Mouse (Mus musculus): ENCODE data around the gene Vmn2r117. TPM values are rescaled to one million over a fixed set of nuclear protein-coding genes. Genes with fewer than 3 reads are reported as not detected.
"Not testable (repeated sequence)": the region's sequence is repeated elsewhere in the genome, so short reads cannot be mapped to it uniquely, and the experiment has no call there.

Vmn2r117 gene
- not detected in 2 replicates for polyA plus RNA-seq (2016; fragmentation: Nextera tagmentation; extraction: Ambion mirVana)

DNA sequence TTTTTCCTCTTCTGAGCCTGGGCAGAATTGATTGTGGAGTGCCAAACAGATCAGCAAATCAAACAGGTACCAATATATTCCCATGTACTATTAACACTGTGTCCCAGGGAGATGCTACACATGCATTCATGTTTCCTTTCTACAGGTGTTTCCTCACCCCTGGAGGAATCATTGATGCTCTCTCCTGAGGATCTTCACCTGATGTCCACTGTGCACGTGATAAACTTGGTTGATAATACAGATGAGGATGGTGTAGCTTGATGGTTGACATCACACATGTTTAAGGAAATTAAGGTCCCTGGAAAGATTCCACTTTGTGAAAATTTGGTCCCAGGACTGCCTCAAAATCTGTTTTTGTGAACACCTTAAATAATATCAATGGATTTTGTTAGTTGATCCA, at the start of gene Vmn2r117:
Gene Vmn2r117, minus strand, starts transcription at position 101 of the 400 bp plus-strand sequence.
- H3K4me3 ChIP-seq; H3K9ac ChIP-seq; ATAC-seq (ENCODE audit: insufficient number of reproducible peaks, insufficient read depth, low FRiP score, low TSS enrichment); H3K4me1 ChIP-seq; H3K36me3 ChIP-seq; H3K27ac ChIP-seq; H3K9me3 ChIP-seq; H3K4me2 ChIP-seq (replicated peaks); H3K27me3 ChIP-seq: not testable (repeated sequence)
- WGBS, result 57% methylated on average over 1 of the region's 1 CpGs

DNA sequence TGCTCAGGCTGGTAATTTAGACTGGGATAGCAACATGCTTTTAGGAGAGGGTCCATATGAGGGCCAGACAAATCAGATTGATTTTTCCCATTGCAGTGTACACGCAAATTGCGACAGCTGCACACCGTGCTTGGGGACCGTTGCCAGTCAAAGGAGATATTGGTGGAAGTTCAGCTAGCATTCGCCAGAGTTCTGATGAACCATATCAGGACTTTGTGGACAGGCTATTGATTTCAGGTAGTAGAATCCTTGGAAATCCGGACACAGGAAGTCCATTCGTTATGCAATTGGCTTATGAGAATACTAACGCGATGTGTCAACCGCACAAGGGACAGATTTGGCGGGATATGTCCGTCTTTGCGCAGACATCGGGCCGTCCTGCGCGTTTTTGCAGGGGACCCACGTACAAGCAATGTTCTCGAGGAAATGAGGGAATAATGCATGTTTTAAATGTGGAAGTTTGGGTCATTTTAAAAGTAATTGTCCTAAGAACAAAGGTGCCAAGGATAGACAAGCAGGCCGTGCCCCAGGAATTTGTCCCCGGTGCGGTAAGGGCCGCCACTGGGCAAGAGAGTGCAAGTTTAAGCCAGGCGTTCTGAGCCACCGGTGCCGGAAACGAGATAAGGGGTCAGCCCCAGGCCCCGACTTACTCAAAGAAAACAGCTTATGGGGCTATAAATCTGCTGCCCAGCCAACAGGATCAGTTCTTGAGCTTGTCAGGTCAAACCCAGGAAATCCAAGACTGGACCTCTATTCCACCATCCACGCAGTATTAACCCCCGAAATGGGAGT, 43.6 kb upstream of the Vmn2r117 start:
- ATAC-seq (ENCODE audit: insufficient number of reproducible peaks, insufficient read depth, low FRiP score, low TSS enrichment); H3K9ac ChIP-seq; H3K27me3 ChIP-seq; H3K4me1 ChIP-seq; H3K4me3 ChIP-seq; H3K4me2 ChIP-seq (replicated peaks); H3K36me3 ChIP-seq; H3K9me3 ChIP-seq; H3K27ac ChIP-seq: not testable (repeated sequence)
- 73% methylated on average over 30 of the region's 30 CpGs for WGBS

- Histone ChIP-seq H3K27ac (no peak overlapping the region), H3K27me3 (no peaks in the 10 kb centered on the region), H3K36me3 (no peaks in the 10 kb centered on the region), H3K4me3 (no peak overlapping the region), H3K4me2 (replicated peaks) (no peak overlapping the region), H3K9me3 (peaks cover 4% of the 10 kb centered on the region; the same call in 1 of the 2 replicates), H3K9ac (no peak overlapping the region), H3K4me1 (no peaks in the 10 kb centered on the region)
- 69% methylated on average over 2 of the region's 2 CpGs for WGBS
- ATAC-seq (ENCODE audit: insufficient number of reproducible peaks, insufficient read depth, low FRiP score, low TSS enrichment), result peak; percentile 77; the same call in 1 of the 2 replicates
Measured at GRCm38 (mm10) chr17:23518701-23519423, 39.4 kb upstream of the Vmn2r117 start.

GRCm38 (mm10) chr17:23433150-23433679, 46.3 kb downstream of the Vmn2r117 start:
- ATAC-seq (ENCODE audit: insufficient number of reproducible peaks, insufficient read depth, low FRiP score, low TSS enrichment), result peak; percentile 60; the same call in 1 of the 2 replicates
- no peak overlapping the region for H3K4me2 ChIP-seq (replicated peaks)
- H3K4me3 ChIP-seq, result no peak overlapping the region
- H3K4me1 ChIP-seq, result no peaks in the 10 kb centered on the region
- H3K9ac ChIP-seq, result no peak overlapping the region
- peaks cover 4% of the 10 kb centered on the region; the same call in 1 of the 2 replicates for H3K9me3 ChIP-seq
- no peaks in the 10 kb centered on the region for H3K27me3 ChIP-seq
- H3K27ac ChIP-seq, result no peak overlapping the region
- no peaks in the 10 kb centered on the region for H3K36me3 ChIP-seq
- 75% methylated on average over 6 of the region's 6 CpGs for WGBS

Other genes with a start within 250 kb of the Vmn2r117 start
- not detected in 2 replicates for gene Vmn2r114, start 167.2 kb downstream of the Vmn2r117 start, polyA plus RNA-seq (2016; fragmentation: Nextera tagmentation; extraction: Ambion mirVana)
- gene Vmn2r115, start 136.0 kb downstream of the Vmn2r117 start, polyA plus RNA-seq (2016; fragmentation: Nextera tagmentation; extraction: Ambion mirVana), result not detected in 2 replicates
- not detected in 2 replicates for gene Vmn2r116, start 95.1 kb downstream of the Vmn2r117 start, polyA plus RNA-seq (2016; fragmentation: Nextera tagmentation; extraction: Ambion mirVana)
- 24.3 and 26.8 TPM in 2 replicates for gene Zfp213, start 84.5 kb upstream of the Vmn2r117 start, polyA plus RNA-seq (2016; fragmentation: Nextera tagmentation; extraction: Ambion mirVana)
- gene Zfp13, start 119.8 kb upstream of the Vmn2r117 start, polyA plus RNA-seq (2016; fragmentation: Nextera tagmentation; extraction: Ambion mirVana), result 23.8 and 24.1 TPM in 2 replicates
- gene Zscan10, start 121.2 kb upstream of the Vmn2r117 start, polyA plus RNA-seq (2016; fragmentation: Nextera tagmentation; extraction: Ambion mirVana), result 0.20 and 0.67 TPM in 2 replicates
- 0.84 and 1.3 TPM in 2 replicates for gene Mmp25, start 165.6 kb upstream of the Vmn2r117 start, polyA plus RNA-seq (2016; fragmentation: Nextera tagmentation; extraction: Ambion mirVana)
- gene Bicdl2, start 180.8 kb upstream of the Vmn2r117 start, polyA plus RNA-seq (2016; fragmentation: Nextera tagmentation; extraction: Ambion mirVana), result 1.3 and 1.9 TPM in 2 replicates
- gene Hcfc1r1, start 193.9 kb upstream of the Vmn2r117 start, polyA plus RNA-seq (2016; fragmentation: Nextera tagmentation; extraction: Ambion mirVana), result 60.3 and 61.2 TPM in 2 replicates
- 49.6 and 51.7 TPM in 2 replicates for gene Thoc6, start 194.2 kb upstream of the Vmn2r117 start, polyA plus RNA-seq (2016; fragmentation: Nextera tagmentation; extraction: Ambion mirVana)
- gene Tnfrsf12a, start 197.8 kb upstream of the Vmn2r117 start, polyA plus RNA-seq (2016; fragmentation: Nextera tagmentation; extraction: Ambion mirVana), result 8.6 and 9.2 TPM in 2 replicates
- gene Cldn6, start 199.6 kb upstream of the Vmn2r117 start, polyA plus RNA-seq (2016; fragmentation: Nextera tagmentation; extraction: Ambion mirVana), result 49.2 and 52.4 TPM in 2 replicates
- 12.6 and 13.5 TPM in 2 replicates for gene Cldn9, start 204.3 kb upstream of the Vmn2r117 start, polyA plus RNA-seq (2016; fragmentation: Nextera tagmentation; extraction: Ambion mirVana)
- gene 1520401A03Rik, start 243.1 kb upstream of the Vmn2r117 start, polyA plus RNA-seq (2016; fragmentation: Nextera tagmentation; extraction: Ambion mirVana), result 0.66 and 1.0 TPM in 2 replicates
- 54.2 and 54.6 TPM in 2 replicates for gene Pkmyt1, start 246.6 kb upstream of the Vmn2r117 start, polyA plus RNA-seq (2016; fragmentation: Nextera tagmentation; extraction: Ambion mirVana)

Measured in embryonic facial prominence, embryonic 12.5 days (tissue).